Mouse (Mus musculus): ENCODE data around the gene Acvr2a. TPM values are rescaled to one million over a fixed set of nuclear protein-coding genes. Genes with fewer than 3 reads are reported as not detected.

The Acvr2a gene
- polyA plus RNA-seq, 1 experiment from 2014 or later: 18.5 TPM

- no peak for ATAC-seq (ENCODE audit: low FRiP score, low TSS enrichment)
- 68% methylated on average over 3 of the region's 3 CpGs for WGBS
- no peaks in the 10 kb centered on the region for H3K27me3 ChIP-seq (ENCODE audit: control insufficient read depth, insufficient read depth, low read length)
- peaks cover 4% of the 10 kb centered on the region; the same call in 1 of the 2 replicates for H3K4me1 ChIP-seq (ENCODE audit: control insufficient read depth, insufficient read depth, low read length)
- H3K4me2 ChIP-seq (replicated peaks; ENCODE audit: low read depth, low read length): peak overlapping the region; percentile 66
- peak overlapping the region; percentile 91; the same call in 1 of the 2 replicates for H3K9ac ChIP-seq (ENCODE audit: low read depth, low read length)
- peak overlapping the region; percentile 79 for H3K4me3 ChIP-seq (ENCODE audit: low read length)
- H3K36me3 ChIP-seq (ENCODE audit: control insufficient read depth, insufficient read depth, low read length): no peaks in the 10 kb centered on the region
- H3K9me3 ChIP-seq (ENCODE audit: control insufficient read depth, low read length): no peaks in the 10 kb centered on the region
- H3K27ac ChIP-seq (ENCODE audit: low read depth, low read length): no peak overlapping the region
Observed at GRCm38 (mm10) chr2:48947761-48948160, 133.9 kb downstream of the Acvr2a start.

- H3K4me2 ChIP-seq (replicated peaks; ENCODE audit: low read depth, low read length): peak within 1 kb of the TSS; percentile 66
- no peaks in the 10 kb centered on the region for H3K9me3 ChIP-seq (ENCODE audit: control insufficient read depth, low read length)
- no peaks in the 10 kb centered on the region for H3K36me3 ChIP-seq (ENCODE audit: control insufficient read depth, insufficient read depth, low read length)
- H3K27me3 ChIP-seq (ENCODE audit: control insufficient read depth, insufficient read depth, low read length): no peaks in the 10 kb centered on the region
- WGBS: under 1% methylated on average over 45 of the region's 49 CpGs
- peak within 1 kb of the TSS; percentile 97 for H3K27ac ChIP-seq (ENCODE audit: low read depth, low read length)
- peaks cover 4% of the 10 kb centered on the region; the same call in 1 of the 2 replicates for H3K4me1 ChIP-seq (ENCODE audit: control insufficient read depth, insufficient read depth, low read length)
- peak; percentile 99 for ATAC-seq (ENCODE audit: low FRiP score, low TSS enrichment)
- peak within 1 kb of the TSS; percentile 91 for H3K9ac ChIP-seq (ENCODE audit: low read depth, low read length)
- H3K4me3 ChIP-seq (ENCODE audit: low read length): peak within 1 kb of the TSS; percentile 79
Observed at GRCm38 (mm10) chr2:48948841-48949584, 135.1 kb downstream of the Acvr2a start, which contains the start of gene Mbd5. TSS of gene Mbd5 (plus strand) at chr2:48949508.

- peaks cover 4% of the 10 kb centered on the region; the same call in 1 of the 2 replicates for H3K4me1 ChIP-seq (ENCODE audit: control insufficient read depth, insufficient read depth, low read length)
- 0% methylated on average over 9 of the region's 9 CpGs for WGBS
- H3K27me3 ChIP-seq (ENCODE audit: control insufficient read depth, insufficient read depth, low read length): no peaks in the 10 kb centered on the region
- ATAC-seq (ENCODE audit: low FRiP score, low TSS enrichment): peak; percentile 66
- peak overlapping the region; percentile 97 for H3K27ac ChIP-seq (ENCODE audit: low read depth, low read length)
- H3K4me2 ChIP-seq (replicated peaks; ENCODE audit: low read depth, low read length): peak overlapping the region; percentile 61
- H3K4me3 ChIP-seq (ENCODE audit: low read length): peak overlapping the region; percentile 79
- H3K36me3 ChIP-seq (ENCODE audit: control insufficient read depth, insufficient read depth, low read length): no peaks in the 10 kb centered on the region
- H3K9me3 ChIP-seq (ENCODE audit: control insufficient read depth, low read length): no peaks in the 10 kb centered on the region
- peak overlapping the region; percentile 83 for H3K9ac ChIP-seq (ENCODE audit: low read depth, low read length)
Observed at GRCm38 (mm10) chr2:48949743-48950251, 135.9 kb downstream of the Acvr2a start.

- peak within 1 kb of the TSS; percentile 97 for H3K27ac ChIP-seq (ENCODE audit: low read depth, low read length)
- peaks cover 4% of the 10 kb centered on the region; the same call in 1 of the 2 replicates for H3K4me1 ChIP-seq (ENCODE audit: control insufficient read depth, insufficient read depth, low read length)
- peak within 1 kb of the TSS; percentile 79 for H3K4me3 ChIP-seq (ENCODE audit: low read length)
- H3K27me3 ChIP-seq (ENCODE audit: control insufficient read depth, insufficient read depth, low read length): no peaks in the 10 kb centered on the region
- no peaks in the 10 kb centered on the region for H3K36me3 ChIP-seq (ENCODE audit: control insufficient read depth, insufficient read depth, low read length)
- ATAC-seq (ENCODE audit: low FRiP score, low TSS enrichment): no peak
- 0% methylated on average over 2 of the region's 2 CpGs for WGBS
- H3K9ac ChIP-seq (ENCODE audit: low read depth, low read length): peak within 1 kb of the TSS; percentile 91
- peak within 1 kb of the TSS; percentile 61 for H3K4me2 ChIP-seq (replicated peaks; ENCODE audit: low read depth, low read length)
- H3K9me3 ChIP-seq (ENCODE audit: control insufficient read depth, low read length): no peaks in the 10 kb centered on the region
Observed at GRCm38 (mm10) chr2:48950252-48950315, 136.2 kb downstream of the Acvr2a start, which contains the start of gene Orc4. TSS of gene Orc4 (minus strand) at chr2:48950277.

GRCm38 (mm10) chr2:48950316-48950880 lies 136.5 kb downstream of the Acvr2a start:
- Histone ChIP-seq H3K4me2 (replicated peaks; ENCODE audit: low read depth, low read length) (peak overlapping the region; percentile 61), H3K4me3 (ENCODE audit: low read length) (peak overlapping the region; percentile 79), H3K27ac (ENCODE audit: low read depth, low read length) (peak overlapping the region; percentile 97), H3K9me3 (ENCODE audit: control insufficient read depth, low read length) (no peaks in the 10 kb centered on the region), H3K4me1 (ENCODE audit: control insufficient read depth, insufficient read depth, low read length) (peaks cover 4% of the 10 kb centered on the region; the same call in 1 of the 2 replicates), H3K9ac (ENCODE audit: low read depth, low read length) (peak overlapping the region; percentile 83), H3K27me3 (ENCODE audit: control insufficient read depth, insufficient read depth, low read length) (no peaks in the 10 kb centered on the region), H3K36me3 (ENCODE audit: control insufficient read depth, insufficient read depth, low read length) (no peaks in the 10 kb centered on the region)
- ATAC-seq (ENCODE audit: low FRiP score, low TSS enrichment): no peak
- WGBS: 8% methylated on average over 6 of the region's 6 CpGs

Other genes with a start within 250 kb of the Acvr2a start
- 25.1 and 34.2 TPM in 2 replicates for gene Mbd5, start 135.4 kb downstream of the Acvr2a start, polyA plus RNA-seq (2014; fragmentation: Nextera tagmentation; extraction: Ambion mirVana)
- 114 and 121 TPM in 2 replicates for gene Orc4, start 136.2 kb downstream of the Acvr2a start, polyA plus RNA-seq (2014; fragmentation: Nextera tagmentation; extraction: Ambion mirVana)

Measured in kidney, embryonic 14.5 days (tissue).